Mouse (Mus musculus): ENCODE results near the gene Larp1.

DNA sequence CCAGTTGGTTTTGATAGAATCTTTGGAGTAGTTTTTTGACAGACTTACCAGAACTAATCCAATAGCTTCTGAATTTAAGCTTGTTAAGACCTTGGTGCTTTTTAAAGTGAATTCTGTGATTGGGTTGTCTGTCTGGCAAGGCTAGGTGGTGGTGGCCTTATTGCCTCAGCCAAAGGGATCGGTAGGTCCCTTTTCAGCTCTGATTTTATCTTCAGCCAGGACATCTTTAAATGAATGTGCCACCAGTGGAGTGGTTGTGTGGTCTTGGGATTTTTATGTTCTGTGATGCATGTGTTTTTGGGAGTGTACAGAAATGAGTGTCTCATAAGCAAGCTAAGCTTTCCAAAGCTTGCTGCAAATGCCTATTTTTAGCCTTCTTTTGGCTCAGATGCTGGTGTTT lies 2.1 kb downstream of the Larp1 start:
- TF ChIP-seq CTCF (IDR thresholded peaks at IDR 0.05 in 2 of 3, conservative IDR thresholded peaks at IDR 0.05 in 1 of 3; ENCODE audit: control insufficient read depth in 1 of 3, insufficient read depth in 1 of 3, low read depth in 2 of 3, low read length in 3 of 3, poor library complexity in 1 of 3, severe bottlenecking in 1 of 3) (no peak), ETS1 (IDR thresholded peaks at IDR 0.05; ENCODE audit: low read depth, low read length) (no peak), TCF12 (IDR thresholded peaks at IDR 0.05; ENCODE audit: low read depth, low read length) (no peak), RAD21 (IDR thresholded peaks at IDR 0.05; ENCODE audit: low read depth, low read length) (no peak), EP300 (IDR thresholded peaks at IDR 0.05; ENCODE audit: low read depth in 1 of 2, low read length in 2 of 2) (0 out of 4 replicates have a peak, but pooled peaks of 1 of the 2 experiments have one; percentile 10), ZNF384 (IDR thresholded peaks at IDR 0.05; ENCODE audit: low read depth, low read length) (no peak), RCOR1 (IDR thresholded peaks at IDR 0.05; ENCODE audit: low read depth, low read length) (no peak), CHD2 (IDR thresholded peaks at IDR 0.05; ENCODE audit: low read length) (no peak), USF1 (IDR thresholded peaks at IDR 0.05; ENCODE audit: low read depth, low read length) (no peak), NRF1 (IDR thresholded peaks at IDR 0.05; ENCODE audit: insufficient read depth, low read depth, low read length, poor library complexity, severe bottlenecking) (no peak), GABPA (IDR thresholded peaks at IDR 0.05; ENCODE audit: low read depth, low read length) (no peak), GATA1 (IDR thresholded peaks at IDR 0.05; ENCODE audit: low read depth, low read length) (no peak)
